Mouse (Mus musculus) adrenal gland, adult (tissue): ENCODE data around the gene Gm10354.
A peak's percentile ranks its signal among the peaks of the same experiment; 100 is the strongest.
"Not testable (repeated sequence)": the region's sequence is repeated elsewhere in the genome, so short reads cannot be mapped to it uniquely, and the experiment has no call there.

ENCODE experiments used
- DNase-seq, 2 experiments: peaks; one replicate each; pipeline ENCODE4 v3.0.0; 2022 to 2023; ENCODE audit warnings: low spot score in 1 of 2; ENCODE audit not compliant: inconsistent age in 2 of 2

Gm10354 gene

GRCm38 (mm10) chr5:14978835-14979234 lies at the start of gene Gm10354:
TSS of gene Gm10354 (minus strand) at chr5:14978935.
- DNase-seq, result not testable (repeated sequence)

- peak in 1 of 2 experiments; percentile 79 for DNase-seq
Observed at GRCm38 (mm10) chr5:15024316-15024715, 45.6 kb upstream of the Gm10354 start.

GRCm38 (mm10) chr5:15020067-15020466 lies 41.3 kb upstream of the Gm10354 start:
- DNase-seq, result not testable (repeated sequence)

DNA sequence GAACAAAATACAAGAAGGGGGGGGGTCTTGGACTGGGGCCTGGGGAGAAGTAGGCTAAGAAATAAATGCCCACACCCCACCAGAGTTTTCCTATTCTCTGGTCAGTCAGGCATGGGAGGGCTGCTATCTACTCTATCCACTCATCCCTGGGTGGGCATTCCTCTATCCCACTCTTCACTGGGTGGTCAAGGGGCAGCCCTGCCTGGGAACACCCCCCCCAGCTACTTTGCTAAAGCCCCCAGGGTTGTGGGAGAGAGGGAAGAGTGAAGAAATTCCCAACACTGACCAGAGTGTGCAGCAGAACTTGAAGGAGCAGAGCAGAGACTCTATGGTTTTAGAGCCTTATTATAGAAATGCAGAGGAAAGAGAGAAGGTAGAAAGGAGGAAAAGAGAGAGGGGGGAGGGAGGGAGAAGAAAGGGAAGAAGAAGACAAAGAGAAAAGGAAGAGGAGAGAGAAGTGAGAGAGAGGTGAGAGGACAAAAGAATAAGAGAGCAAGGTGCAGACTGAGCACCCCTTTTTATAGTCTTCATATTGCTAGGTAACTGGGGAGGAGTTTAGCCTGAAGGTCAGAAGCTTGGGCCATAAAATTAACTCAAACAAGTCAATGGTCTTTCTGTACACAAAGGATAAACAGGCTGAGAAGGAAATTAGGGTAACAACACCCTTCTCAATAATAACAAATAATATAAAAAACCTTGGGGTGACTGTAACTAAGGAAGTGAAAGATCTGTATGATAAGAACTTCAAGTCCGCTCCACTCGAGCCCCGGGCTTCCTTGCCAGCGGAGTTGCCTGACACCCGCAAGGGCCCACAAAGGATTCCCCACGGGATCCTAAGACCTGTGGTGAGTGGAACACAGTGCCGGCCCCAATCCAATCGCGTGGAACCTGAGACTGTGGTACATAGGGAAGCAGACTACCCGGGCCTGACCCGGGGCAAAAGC lies 32.2 kb upstream of the Gm10354 start:
- DNase-seq, result not testable (repeated sequence)

- DNase-seq, result not testable (repeated sequence)
Observed at GRCm38 (mm10) chr5:15006907-15007306, 28.2 kb upstream of the Gm10354 start.

GRCm38 (mm10) chr5:15006288-15006687 lies 27.6 kb upstream of the Gm10354 start:
- DNase-seq, result not testable (repeated sequence)

GRCm38 (mm10) chr5:15005584-15005983 lies 26.8 kb upstream of the Gm10354 start:
- not testable (repeated sequence) for DNase-seq

- peak in 1 of 2 experiments; percentile 23 for DNase-seq
Observed at GRCm38 (mm10) chr5:15004569-15005562, 26.1 kb upstream of the Gm10354 start.

DNA sequence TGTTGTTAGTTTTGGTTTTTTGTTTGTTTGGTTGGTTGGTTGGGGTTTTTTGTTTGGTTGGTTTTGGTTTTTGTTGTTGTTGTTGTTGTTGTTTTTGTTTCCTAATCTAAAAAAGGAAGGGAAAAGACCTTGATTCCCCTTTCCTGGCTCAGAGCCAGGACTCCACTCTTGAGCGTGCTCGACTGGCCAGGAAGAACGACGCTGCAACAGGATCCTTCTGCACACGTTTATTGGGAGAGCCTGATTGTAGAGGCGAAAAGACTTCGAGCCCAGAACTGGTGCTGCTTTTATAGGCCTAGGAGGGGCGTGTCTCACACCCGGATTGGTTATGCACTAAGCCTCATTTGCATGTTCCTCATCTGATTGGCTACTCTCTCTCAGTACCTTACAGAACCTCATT lies 19.3 kb upstream of the Gm10354 start:
- not testable (repeated sequence) for DNase-seq

GRCm38 (mm10) chr5:14997556-14997955 lies 18.8 kb upstream of the Gm10354 start:
- not testable (repeated sequence) for DNase-seq

GRCm38 (mm10) chr5:14996670-14997249 lies 18.0 kb upstream of the Gm10354 start:
- DNase-seq, result not testable (repeated sequence)

GRCm38 (mm10) chr5:14994124-14994523 lies 15.4 kb upstream of the Gm10354 start:
- not testable (repeated sequence) for DNase-seq

GRCm38 (mm10) chr5:14990375-14991158 lies 11.8 kb upstream of the Gm10354 start:
- not testable (repeated sequence) for DNase-seq

- DNase-seq, result peak in 1 of 2 experiments; percentile 62
Observed at GRCm38 (mm10) chr5:14986649-14987387, 8.1 kb upstream of the Gm10354 start.

- not testable (repeated sequence) for DNase-seq
Observed at GRCm38 (mm10) chr5:14977368-14977767, 1.4 kb downstream of the Gm10354 start.

DNA sequence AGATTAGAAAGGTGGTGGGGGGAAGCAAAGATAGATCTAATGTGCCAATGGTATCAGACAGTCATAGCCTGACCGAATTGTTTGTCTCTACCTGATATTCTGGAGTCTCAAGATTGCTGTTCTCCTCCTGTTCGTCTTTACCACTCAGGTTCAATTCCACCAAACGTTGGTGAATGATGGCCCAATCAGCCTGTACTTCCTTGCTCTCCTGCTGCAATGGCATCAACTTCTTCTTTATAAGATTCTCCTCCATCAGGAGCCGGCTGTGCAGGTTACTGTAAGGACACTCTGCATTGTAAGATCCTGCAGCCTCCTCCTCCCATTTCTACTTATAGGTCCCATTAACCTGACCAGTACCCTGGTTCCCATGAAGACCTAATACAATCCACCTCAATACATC lies 3.4 kb downstream of the Gm10354 start:
- DNase-seq, result peak in 1 of 2 experiments; percentile 23

DNA sequence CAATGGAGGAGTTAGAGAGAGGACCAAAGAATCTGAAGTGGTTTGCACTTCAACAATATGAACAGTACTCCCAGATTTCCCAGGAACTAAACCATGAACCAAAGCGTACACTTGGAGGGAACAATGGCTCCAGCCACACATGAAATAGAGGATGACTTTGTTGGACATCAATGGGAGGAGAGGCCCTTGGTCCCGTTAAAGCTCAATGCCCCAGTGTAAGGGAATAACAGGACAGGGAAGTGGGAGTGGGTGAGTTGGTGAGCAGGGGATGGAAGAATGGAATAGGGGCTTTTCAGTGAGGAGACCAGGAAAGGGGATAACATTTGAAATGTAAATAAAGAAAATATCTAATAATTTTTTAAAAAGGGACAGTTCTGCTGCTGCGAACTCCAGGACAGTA lies 5.9 kb downstream of the Gm10354 start:
- not testable (repeated sequence) for DNase-seq

- peak in 1 of 2 experiments; percentile 54 for DNase-seq
Observed at GRCm38 (mm10) chr5:14963821-14964220, 14.9 kb downstream of the Gm10354 start.

GRCm38 (mm10) chr5:14961502-14961901 lies 17.2 kb downstream of the Gm10354 start:
- not testable (repeated sequence) for DNase-seq
